Mouse (Mus musculus) frontal cortex, postnatal 25 days (tissue): Measurements from ENCODE around the gene Hist2h2aa2.

Experiments
- DNase-seq, 2 experiments: peaks; one replicate each; pipeline ENCODE4 v3.0.0; 2022; ENCODE audit warnings: low spot score in 2 of 2

The Hist2h2aa2 gene

GRCm38 (mm10) chr3:96198181-96198580 is 41.9 kb downstream of the Hist2h2aa2 start:
- no peak for DNase-seq

- DNase-seq = peak; percentile 80 to 89
These were observed 42.8 kb downstream of the Hist2h2aa2 start for GRCm38 (mm10) chr3:96197129-96197749.

- DNase-seq = no peak
These were observed 43.5 kb downstream of the Hist2h2aa2 start for GRCm38 (mm10) chr3:96196437-96197128.

DNA sequence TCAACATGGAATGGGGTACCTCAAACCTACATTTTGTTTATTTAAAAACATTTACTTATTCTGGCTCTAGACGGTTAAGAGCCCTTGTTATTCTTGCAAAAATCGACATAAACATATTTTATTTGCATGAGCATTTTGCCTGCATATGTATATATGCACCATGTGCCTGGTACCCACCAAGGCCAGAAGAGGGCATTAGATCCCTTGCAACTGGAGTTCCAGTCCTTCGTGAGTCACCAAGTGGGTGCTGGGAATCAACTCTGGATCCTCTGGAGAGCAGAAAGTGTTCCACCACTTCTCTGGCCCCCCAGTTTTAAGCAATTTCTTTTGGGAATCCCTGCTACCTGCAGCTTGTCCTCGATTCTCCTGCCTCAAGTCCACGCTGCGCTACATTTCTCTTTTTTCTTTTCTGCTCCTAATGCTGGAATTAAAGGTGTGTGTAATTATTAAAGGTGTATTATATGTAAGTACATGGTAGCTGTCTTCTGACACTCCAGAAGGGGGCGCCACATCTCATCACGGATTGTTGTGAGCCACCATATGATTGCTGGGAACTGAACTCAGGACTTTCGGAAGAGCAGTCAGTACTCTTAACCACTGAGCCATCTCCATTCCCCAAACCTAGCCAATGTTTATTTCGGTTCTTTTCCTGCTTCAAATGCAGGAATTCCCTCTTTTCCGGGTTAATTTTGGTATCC is 44.3 kb downstream of the Hist2h2aa2 start:
- no peak for DNase-seq

DNA sequence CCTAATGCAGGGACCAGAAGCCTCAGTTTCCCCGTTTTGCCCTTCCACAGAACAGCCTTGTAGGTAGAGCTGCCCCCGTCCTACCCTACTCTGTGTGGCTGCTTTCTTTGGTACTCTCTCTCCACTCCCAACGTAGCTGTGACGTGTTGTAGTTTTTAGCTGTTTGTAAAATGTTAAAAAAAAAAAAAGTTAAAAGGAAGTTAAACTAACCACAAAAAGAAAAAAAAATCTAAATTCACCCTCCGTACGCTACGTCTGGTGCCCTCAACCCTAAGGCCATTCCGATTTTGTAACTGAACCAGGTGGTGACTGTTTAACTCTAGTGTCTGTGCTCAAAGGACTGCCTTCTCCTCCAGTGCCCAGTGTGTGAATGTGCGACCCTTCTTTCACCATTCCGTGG is 45.1 kb downstream of the Hist2h2aa2 start:
- DNase-seq = no peak

GRCm38 (mm10) chr3:96192977-96193376 is 47.1 kb downstream of the Hist2h2aa2 start:
- no peak for DNase-seq
